Mouse (Mus musculus) gastrocnemius, postnatal 25 days (tissue): ENCODE measurements around the gene Mapk7. TPM values are rescaled to one million over a fixed set of nuclear protein-coding genes. Genes with fewer than 3 reads are reported as not detected.

Source experiments
- DNase-seq: peaks from one replicate; pipeline ENCODE4 v3.0.0; 2022
- total RNA-seq, 2 experiments: library from RNA; stranded (reverse); gene quantifications; 1 replicate in 1 of 2; 2 replicates in 1 of 2; pipeline ENCODE4 v1.2.3; 2021

Mapk7 gene
- total RNA-seq, 2 experiments from 2014 or later, result 3.2 to 4.5 TPM

DNA sequence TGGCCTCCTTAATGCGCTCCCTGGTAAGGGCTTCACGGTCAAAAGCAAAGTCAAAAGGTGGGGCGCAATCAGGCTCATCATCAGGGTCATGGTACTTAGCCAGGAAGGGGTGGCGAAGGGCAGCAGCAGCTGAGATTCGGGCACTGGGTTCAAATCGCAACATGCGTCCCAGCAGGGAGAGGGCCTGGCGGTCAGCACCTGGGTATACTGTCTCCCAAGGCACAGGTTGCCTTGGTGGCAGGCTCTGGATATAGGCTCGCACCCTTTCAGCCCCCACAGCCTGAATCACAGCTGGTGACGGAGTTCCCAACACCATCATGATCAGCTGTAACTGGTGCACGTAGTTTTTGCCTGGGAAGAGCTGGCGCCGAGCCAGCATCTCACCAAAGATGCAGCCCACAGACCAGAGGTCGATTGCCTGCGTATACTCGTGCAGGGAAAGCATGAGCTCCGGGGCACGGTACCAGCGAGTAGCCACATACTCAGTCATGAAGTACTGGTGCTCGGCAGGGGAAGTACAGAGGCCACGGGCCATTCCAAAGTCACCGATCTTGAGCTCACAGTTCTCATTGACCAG, 3.2 kb downstream of the Mapk7 start:
- no peak for DNase-seq

DNA sequence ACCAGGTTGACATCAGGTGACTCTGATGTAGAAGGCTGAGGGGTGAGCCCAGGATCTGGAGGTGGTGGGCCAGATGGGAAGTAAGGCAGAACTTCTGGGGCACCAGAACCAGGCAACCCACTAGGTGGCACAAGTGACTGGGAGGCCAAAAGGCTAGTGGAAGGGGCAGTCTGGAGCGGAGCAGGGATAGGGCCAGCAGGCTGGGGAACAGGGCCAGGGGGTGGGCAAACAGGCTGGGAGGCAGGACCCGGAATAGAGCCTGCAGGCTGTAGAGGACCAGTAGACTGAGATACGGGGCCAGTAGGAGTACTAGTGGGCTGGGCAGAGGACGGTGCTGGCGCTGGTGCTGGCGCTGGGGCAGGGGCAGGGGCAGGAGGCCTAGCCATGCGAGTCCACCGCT, 4.3 kb downstream of the Mapk7 start:
- no peak for DNase-seq

DNA sequence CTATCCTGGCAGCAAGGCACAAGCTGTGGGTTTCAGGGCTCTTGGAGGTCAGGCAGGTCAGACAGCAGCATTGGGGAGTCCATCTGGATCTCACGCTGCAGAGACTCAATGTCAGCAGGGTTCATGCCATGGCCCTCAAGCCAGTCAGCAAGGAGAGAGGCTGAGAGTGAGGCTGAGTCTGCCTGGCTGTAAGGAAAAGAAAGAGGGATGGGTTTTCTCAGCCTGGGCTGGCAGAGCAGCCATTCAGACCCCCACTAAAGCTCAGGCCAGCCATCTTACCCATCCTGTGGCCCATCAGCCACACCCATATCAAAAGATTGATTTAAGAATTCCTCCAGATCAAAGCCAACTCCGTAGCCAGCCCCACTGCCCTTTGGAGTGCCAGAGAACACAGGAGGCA, 5.1 kb downstream of the Mapk7 start:
- no peak for DNase-seq

DNA sequence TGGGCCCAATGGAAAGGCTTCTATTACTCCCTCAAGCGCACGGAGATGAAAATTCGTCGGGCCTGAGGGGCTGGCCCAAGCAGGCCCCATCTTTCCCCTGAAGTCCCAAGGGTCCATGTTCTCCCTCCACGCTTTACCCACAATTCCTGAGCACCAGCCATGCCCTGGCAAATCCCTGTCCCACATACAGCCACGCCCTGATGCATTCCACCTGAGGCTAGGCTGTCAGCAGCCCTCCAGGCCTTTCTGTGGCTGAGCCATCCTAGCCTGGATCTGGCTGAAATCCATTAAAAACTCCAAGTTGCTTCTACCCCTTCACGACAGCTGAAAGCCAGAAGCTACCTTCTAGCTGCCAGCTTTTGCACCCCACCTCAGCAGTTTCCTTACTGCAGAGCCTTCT, 6.3 kb downstream of the Mapk7 start:
- DNase-seq, result no peak

DNA sequence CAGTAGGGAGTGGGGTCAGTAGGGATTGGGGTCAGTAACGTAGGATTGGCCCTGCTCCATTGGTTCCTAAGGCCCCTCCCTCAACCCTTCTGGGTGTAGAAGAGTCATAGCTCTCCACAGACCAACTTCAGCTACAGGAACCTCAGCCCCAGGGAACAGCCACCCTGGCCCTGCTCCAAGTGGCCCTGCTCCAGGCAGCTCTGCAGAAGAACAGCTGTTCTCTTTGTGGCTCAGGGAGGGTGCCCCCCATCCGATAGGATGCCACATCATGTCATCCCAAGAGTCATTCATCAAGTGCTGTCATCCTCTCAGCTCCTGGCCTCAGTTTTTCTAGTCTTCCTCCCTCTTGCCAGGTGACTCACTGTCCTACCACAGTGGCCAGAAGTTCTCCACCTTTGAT, 6.8 kb downstream of the Mapk7 start:
- peak; percentile 60 for DNase-seq

DNA sequence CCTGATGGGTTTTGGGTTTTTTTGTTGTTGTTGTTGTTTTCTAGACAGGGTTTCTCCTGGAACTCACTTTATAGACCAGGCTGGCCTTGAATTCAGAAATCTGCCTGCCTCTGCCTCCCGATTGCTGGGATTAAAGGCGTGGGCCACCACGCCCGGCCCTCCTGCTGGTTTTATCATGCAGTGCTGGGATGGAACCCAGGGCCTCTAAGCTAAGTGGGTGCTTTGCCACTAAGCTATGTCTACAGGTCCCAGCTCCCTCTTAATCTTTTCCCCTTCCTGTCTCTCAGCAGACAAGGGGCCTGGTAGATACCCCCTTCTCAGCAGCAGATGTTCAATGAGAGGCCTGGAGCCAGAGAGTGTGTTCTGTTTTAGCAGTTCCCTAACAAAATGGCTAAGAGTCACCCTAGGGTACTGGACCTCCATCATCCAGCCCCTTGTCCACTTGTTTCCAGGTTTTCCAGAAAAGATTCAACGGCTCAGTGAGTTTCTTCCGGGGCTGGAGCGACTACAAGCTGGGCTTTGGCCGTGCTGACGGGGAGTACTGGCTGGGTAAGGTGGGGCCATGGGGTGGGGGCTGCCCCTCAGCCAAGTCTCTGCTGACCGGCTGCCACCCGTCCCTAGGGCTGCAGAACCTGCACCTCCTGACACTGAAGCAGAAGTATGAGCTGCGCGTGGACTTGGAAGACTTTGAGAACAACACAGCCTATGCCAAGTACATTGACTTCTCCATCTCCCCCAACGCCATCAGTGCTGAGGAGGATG, 7.6 kb downstream of the Mapk7 start:
- DNase-seq, result no peak

DNA sequence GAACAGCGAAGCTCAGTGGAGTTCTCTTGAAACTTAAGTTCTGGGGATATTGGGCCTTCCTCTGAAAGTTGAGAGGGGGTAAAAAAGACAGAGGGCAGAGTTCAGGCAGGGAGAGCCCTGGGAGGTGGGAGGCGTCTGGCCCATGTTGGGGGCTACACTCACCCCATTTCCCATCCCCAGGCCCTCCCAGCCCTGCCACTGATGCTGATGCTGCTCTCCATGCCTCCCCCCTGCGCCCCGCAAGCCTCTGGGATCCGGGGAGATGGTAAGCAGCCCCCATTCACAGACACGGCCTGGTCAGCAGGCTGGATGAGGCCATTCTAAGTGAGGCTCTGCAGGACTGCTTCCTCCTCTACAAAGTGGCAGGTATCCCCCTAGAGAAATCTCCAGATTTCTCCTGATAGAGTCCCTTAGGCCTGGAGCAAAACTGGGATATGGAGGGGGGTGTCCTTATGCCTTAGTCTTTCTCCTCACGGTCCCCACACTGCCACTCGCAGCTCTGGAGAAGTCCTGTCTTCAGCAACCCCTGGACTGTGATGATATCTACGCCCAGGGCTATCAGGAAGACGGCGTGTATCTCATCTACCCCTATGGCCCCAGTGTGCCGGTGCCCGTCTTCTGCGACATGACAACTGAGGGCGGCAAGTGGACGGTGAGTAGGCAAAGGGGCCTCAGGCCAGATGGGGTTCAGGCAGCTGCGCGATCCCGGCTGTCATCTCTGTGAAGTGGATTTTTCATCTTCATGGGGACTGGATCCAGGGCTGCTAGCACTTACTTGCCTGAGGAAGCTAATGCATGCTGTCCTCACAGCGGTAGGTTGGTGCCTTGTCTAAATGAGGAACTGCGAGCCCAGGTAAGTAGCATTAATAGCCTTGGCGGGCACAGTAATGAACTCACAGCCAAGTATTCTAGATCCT, 8.4 kb downstream of the Mapk7 start:
- DNase-seq, result no peak

DNA sequence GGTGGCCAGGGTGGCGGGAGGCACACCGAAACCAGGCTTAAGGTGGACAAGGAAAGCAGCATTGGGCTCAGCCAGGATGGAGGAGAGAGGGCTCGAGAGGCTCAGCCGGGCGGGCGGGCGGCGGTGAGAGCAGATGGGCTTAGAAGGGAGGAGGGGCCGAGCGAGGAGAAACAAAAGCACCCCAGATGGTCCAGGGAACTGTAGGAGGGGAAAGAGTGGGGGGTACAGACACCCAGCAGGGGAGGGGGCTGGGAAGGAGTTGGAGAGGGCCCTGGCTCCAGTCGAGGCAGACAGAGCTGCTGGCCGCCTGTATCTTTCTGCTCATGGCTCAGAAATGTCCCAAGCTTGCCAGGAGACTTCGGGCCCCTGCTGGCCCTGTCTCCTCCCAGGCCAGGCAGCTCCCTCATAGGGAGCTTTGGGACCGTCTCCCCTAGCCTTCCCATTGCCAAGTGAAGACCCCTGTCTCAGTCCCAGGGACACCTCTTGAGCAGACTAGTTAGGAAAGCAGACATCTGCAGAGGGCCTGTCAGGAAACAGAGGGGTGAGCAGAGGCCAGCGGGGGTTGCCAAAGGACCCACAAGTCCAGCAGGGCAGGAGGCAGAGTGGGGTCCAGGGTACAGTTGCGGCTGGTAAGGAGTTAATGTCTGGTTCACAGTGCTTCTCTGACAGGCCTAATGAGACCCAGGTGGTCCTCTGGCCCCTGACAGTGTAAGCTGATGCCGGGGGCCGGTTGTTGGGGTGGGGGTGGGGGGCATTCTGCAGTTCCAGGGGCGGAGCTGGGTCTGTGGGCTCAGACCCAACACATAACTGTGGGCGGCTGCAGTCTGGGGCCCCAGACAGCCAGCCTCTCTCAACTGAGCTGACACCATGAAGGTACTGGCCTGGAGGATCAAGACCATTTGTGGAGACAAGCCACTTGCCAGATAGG, 9.3 kb downstream of the Mapk7 start, which contains the start of gene Mfap4:
Gene Mfap4 (plus strand): TSS at position 819 of the 928 bp plus-strand sequence.
- peak; percentile 57 for DNase-seq

DNA sequence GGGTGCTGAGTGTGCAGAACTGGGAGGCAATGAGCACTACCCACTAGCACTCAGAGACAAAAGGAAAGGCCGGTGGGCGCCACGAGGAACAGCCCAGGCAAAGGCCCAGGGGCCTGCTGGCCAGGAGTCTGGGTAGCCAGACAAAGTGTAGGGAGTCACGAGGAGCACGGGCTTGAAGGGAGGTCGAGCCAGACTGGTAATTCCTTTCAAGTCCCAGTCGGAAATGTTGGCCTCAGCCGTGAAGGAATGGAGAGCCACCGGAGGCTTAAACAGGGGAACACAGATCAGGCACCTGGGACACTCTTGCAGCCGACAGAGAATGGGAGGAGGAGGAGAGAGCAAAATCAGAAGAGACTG, 10.0 kb downstream of the Mapk7 start:
- DNase-seq, result no peak

DNA sequence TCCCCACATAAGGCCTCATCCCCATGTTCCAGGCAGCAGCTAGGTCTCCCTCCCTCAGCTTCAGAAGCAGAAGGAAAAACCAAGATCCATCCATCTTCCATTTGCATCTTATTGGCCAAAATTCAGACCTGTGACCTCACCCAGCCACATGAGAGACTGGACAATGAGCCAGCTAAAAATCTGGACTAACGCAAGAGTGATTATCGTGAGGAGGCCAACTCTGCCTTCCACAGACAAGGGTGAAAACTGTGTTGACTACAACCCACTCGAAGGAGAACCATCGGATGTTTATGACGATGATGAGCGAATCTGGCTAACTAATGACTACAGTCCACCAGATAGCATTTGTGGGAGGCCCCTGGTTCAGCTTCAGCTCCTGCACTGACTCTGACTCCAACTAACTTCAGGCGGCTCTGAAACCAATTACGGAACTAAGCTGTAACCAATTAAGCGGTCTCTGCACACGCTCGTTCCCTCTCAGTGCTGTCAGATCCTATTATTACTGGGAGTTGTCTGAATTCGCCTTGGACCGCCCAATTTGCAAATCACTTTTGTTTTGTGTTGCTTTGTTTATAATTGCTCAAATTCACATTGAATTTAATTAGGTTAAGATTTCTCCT, 10.9 kb downstream of the Mapk7 start:
- DNase-seq, result no peak

DNA sequence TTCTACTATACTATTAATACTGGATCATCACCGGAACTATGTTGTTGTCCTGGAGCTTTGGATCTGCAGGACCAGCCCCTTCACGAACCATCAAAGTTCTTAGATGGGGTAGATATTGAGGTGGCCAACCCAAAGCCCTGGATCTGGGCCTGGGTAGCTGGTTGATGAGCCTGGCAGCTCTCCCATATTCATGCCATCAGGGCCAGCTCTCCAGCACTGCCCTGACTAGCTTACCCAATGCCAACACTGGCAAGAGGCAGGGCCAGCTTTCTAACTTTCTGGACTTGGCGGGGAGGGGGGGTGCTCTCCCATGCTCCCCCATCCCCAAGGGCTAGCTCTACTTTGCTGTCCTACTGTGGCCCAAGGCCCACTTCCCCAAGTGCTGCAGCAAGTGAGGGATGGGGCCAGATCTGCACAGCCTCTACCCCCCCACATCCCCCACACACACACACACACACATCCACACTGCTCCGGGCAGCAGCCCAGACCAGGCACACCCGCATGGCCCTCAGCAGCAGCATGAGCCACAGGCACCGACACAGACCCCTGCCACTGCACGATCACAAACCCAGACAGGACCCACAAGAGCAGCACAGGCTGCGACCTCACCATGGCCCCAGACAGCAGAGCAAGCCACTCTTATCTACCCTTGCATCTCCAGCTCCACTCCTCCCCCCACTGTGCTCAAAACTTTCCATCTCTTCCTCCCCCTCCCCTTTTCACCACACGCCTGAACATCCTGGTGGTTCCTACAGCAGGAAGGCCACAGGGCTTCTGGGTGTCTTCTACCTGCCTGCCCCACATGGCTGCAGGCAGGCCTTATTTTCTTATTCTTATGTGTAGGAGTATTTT, 12.7 kb downstream of the Mapk7 start:
- DNase-seq, result no peak

DNA sequence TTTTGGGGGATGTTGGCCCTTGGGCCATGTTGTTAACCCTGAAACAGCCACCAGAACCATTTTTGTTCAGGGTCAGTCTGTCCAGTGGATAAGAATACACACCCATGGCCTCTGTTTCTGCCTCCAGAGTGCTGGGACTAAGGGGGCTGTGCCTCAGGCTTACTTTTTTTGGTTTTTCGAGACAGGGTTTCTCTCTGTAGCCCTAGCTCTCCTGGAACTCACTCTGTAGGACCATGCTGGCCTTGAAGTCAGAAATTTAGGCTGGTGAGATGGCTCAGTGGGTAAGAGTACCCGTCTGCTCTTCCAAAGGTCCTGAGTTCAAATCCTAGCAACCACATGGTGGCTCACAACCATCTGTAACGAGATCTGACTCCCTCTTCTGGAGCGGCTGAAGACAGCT, 15.4 kb downstream of the Mapk7 start:
- no peak for DNase-seq

DNA sequence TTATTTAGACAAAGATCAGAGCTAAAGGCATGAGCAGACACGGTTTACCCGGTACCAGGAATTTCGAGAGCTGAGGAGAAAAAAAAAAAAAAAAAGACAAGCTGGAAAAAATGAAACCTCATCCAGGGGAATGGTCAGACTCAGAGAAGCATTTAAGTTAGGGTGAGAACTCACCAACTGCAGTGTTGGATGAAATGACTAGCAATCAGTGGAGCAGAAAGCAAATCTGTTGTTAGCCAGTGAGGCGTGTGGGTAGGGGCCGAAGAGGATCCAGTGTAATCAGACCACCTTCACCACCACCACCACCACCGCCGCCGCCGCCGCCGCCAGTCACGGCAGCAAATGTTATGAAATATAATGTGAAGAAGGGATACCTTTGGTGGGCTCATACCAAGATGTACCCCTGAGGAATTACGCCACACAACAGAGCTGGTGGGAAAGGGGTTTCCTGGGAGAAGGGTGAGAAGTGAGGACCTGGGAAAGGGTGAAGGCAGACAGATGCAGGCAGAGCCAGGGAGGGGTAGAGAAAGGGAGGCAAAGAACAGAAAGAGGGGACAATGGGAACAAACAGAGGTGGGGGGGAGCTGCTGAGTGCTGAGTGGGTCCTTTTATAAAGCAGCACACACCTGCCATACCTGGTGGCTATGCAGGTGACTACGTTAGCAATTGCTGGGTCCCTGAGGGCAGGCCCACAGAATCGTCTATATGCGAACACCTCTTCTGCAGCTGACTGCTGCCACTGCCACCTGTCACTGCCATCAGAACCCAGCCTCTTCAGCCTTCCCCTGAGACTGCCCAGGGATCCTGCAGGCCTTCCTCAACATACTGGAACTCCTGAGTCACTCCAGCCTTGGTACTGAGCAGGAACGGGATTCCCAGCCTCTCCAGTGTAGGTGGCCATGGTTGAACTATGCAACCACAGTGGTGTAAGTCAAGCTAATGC, 16.4 kb downstream of the Mapk7 start:
- no peak for DNase-seq

DNA sequence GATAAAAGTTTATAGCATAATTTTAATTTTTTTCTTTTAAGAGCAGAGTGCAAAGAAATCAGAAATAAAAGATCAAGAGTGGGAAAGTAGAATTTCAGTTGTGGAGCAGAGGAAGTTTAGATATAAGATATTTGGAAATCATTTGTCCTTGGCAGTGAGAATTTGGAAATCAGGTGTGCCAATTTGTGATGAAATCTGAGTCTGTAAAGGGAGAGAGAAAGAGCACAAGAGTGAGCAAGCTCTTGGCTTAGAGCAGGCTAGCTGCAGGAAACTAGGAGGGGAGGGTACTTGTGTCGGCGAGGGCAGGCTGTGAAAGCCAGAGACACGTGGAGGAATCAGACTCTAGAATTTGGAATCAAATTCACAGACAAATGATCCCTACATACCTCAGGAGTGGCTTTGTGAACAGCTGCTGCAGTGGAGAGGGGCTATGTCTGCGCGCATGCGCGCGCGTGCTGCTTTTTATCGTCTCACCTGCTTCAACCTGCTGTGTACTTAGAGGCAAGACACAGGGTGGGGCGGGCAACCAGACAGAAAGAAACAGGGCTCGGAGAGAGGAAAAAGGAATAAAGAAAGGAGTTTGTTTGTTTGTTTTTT, 17.3 kb downstream of the Mapk7 start:
- no peak for DNase-seq

DNA sequence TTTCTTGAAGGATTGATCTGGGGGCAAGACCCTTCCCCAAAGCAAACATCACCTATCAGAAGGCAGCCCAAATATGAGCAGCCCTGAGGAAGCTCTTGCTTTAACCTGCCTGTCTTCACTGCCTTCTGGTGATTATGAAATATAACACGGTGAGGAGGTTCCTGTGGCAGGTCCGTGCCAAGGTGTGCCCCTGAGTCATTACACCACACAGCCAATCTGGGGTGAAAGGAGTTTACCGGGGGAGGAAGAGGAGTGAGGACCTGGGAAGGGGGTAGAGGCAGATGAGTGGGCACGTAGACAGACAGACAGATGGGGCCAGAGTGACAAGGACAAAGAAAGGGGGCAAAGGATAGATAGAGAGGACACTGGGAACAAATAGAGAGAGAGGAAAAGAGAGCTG, 20.6 kb downstream of the Mapk7 start:
- no peak for DNase-seq

DNA sequence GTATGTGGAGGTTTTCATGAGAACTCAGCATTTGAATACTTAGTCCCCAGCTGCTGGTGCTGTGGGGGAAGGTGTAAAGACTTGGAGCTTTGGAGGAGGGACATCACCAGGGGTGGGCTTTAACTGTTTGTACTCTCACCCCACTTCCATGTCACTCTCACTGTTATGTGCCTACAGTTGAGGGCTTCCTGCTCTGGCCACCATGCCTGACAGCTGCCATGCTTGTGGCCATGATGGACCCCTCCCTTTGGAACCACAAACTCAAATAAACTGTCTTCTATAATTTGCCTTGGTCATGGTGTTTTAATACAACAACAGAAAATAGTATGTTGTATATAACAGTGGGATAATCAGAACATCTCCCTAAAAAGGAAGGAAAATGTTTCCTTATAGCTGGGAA, 23.3 kb downstream of the Mapk7 start:
- no peak for DNase-seq

DNA sequence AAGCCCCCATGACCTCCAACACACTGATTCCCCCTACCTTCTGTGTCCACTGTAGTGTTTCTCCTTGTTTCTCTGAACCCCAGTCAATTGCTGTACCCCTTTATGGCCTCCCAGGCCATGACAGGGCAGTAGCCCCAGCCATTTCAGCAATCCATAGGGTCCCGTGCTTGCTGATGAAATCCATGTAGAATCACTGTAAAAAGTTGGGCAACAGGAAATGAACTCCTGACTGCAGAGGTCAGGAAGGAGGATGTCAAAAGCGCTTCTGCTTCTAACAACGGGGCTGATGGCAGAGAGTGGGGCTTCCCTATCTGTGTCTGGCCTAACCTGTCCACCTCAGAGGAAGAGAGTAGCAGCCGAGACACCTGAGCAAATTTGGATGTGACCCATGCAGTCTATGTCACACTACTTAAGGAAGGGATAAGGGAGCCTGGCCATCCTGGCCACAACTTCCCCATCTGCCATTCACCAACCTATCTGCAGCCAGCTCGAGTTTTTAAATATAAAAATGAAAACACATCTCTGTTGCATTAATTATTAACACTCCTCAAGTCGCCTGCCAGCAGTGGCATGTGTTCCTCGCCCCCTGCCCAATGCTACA, 24.8 kb downstream of the Mapk7 start:
- no peak for DNase-seq

DNA sequence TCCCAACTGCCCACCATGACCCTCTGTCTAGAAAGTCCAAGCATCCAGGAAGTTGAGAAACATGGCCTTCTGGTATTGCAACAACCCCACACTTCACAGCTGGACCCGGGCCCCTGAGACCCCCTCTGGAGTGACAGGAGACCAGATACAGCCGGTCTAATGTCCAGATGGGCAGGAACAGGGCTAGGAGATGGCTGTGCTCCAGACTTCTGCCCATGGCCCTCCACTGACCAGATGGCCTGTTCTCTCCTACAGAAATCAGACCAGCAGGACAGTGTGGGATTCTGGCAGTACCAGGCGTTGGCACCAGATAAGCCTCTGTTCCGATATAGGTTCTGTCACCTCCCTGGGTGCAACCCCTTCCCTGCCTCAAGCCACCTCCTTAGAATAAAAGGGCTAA, 25.7 kb downstream of the Mapk7 start:
- no peak for DNase-seq

DNA sequence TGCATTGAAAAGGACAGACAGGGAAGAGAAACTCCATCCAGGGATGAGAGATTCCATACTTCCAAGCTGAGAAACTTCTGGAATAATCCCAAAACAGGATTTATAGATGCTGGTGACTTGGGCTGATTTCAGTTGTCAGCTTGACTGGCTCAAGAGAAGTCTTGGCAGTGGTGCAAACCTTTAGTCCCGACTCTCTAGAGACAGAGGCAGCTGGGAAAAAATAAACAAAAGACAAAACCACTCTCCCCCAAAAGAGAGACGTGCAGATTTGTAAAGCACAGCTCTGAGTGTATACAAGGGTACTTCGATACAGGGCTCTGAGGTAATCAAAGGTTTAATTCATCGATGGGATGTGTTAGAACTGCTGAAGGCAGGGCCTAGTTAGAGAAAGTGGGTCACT, 28.8 kb downstream of the Mapk7 start:
- DNase-seq, result no peak
